Mouse (Mus musculus) heart, postnatal 25 days (tissue): ENCODE results near the gene Gpr156. TPM values are rescaled to one million over a fixed set of nuclear protein-coding genes. Genes with fewer than 3 reads are reported as not detected.
"Not testable (repeated sequence)": the region's sequence is repeated elsewhere in the genome, so short reads cannot be mapped to it uniquely, and the experiment has no call there.

Source experiments
- DNase-seq: peaks from one replicate; pipeline ENCODE4 v3.0.0; 2022; ENCODE audit warnings: low spot score
- intact Hi-C: fragments of 180-260 bp; cut with DNase I; formaldehyde crosslinking; loops from one replicate; pipeline ENCODE4 v1.15.1; 2025
- total RNA-seq, 2 experiments: library from RNA; stranded (reverse); gene quantifications; 2 replicates each; pipeline ENCODE4 v1.2.3; 2021

Gene Gpr156
- total RNA-seq, 2 experiments from 2014 or later, result not detected

- intact Hi-C loops, result no loop called here
- no peak for DNase-seq
These were observed 36.9 kb downstream of the Gpr156 start for GRCm38 (mm10) chr16:37953186-37953585.

- DNase-seq, result no peak
- intact Hi-C loops, result no loop called here
These were observed 38.0 kb downstream of the Gpr156 start for GRCm38 (mm10) chr16:37953991-37954942.

- intact Hi-C loops, result no loop called here
These were observed 39.1 kb downstream of the Gpr156 start for GRCm38 (mm10) chr16:37955336-37955917.

GRCm38 (mm10) chr16:37956076-37956676 is 39.9 kb downstream of the Gpr156 start:
- intact Hi-C loops, result no loop called here
- DNase-seq, result no peak

More at GRCm38 (mm10) chr16:37955336-37955917, 39.1 kb downstream of the Gpr156 start:
- DNase-seq, result no peak

GRCm38 (mm10) chr16:37956751-37957150 is 40.5 kb downstream of the Gpr156 start:
- intact Hi-C loops, result no loop called here
- no peak for DNase-seq

GRCm38 (mm10) chr16:37962696-37963095 is 46.4 kb downstream of the Gpr156 start:
- intact Hi-C loops, DNase-seq: not testable (repeated sequence)

- intact Hi-C loops, result no loop called here
- no peak for DNase-seq
These were observed 47.3 kb downstream of the Gpr156 start for GRCm38 (mm10) chr16:37963331-37964281.

- intact Hi-C loops, result no loop called here
- DNase-seq, result no peak
These were observed 48.2 kb downstream of the Gpr156 start for GRCm38 (mm10) chr16:37964380-37965070.

GRCm38 (mm10) chr16:37966871-37967270 is 50.6 kb downstream of the Gpr156 start:
- intact Hi-C loops, result no loop called here

GRCm38 (mm10) chr16:37967415-37967814 is 51.1 kb downstream of the Gpr156 start:
- DNase-seq, result no peak
- intact Hi-C loops, result no loop called here

More at GRCm38 (mm10) chr16:37966871-37967270, 50.6 kb downstream of the Gpr156 start:
- DNase-seq, result no peak

GRCm38 (mm10) chr16:37971522-37971921 is 55.2 kb downstream of the Gpr156 start:
- no peak for DNase-seq
- intact Hi-C loops, result loop anchor here (10.0 kb wide), 1 partner anchor 533 kb away; no protein-coding TSS in a partner anchor

- intact Hi-C loops, result loop anchor here (10.0 kb wide), 1 partner anchor 532 kb away; no protein-coding TSS in a partner anchor
- no peak for DNase-seq
These were observed 56.1 kb downstream of the Gpr156 start for GRCm38 (mm10) chr16:37972357-37972756.

- intact Hi-C loops, result loop anchor here (10.0 kb wide), 1 partner anchor 532 kb away; no protein-coding TSS in a partner anchor
- DNase-seq, result not testable (repeated sequence)
These were observed 56.9 kb downstream of the Gpr156 start for GRCm38 (mm10) chr16:37973239-37973638.

GRCm38 (mm10) chr16:37973855-37974519 is 57.7 kb downstream of the Gpr156 start:
- no peak for DNase-seq
- intact Hi-C loops, result loop anchor here (10.0 kb wide), 1 partner anchor 531 kb away; no protein-coding TSS in a partner anchor

GRCm38 (mm10) chr16:37974520-37975340 is 58.4 kb downstream of the Gpr156 start:
- DNase-seq, result no peak
- intact Hi-C loops, result loop anchor here (1.0 to 10.0 kb wide), 2 partner anchors 223 to 530 kb away; no protein-coding TSS in a partner anchor

- intact Hi-C loops, result no loop called here
- DNase-seq, result no peak
These were observed 65.6 kb downstream of the Gpr156 start for GRCm38 (mm10) chr16:37981907-37982306.

GRCm38 (mm10) chr16:37988211-37988865 is 72.0 kb downstream of the Gpr156 start:
- no peak for DNase-seq
- intact Hi-C loops, result no loop called here
